Mouse (Mus musculus): ENCODE results near the gene Ldlrad1.

The Ldlrad1 gene

DNA sequence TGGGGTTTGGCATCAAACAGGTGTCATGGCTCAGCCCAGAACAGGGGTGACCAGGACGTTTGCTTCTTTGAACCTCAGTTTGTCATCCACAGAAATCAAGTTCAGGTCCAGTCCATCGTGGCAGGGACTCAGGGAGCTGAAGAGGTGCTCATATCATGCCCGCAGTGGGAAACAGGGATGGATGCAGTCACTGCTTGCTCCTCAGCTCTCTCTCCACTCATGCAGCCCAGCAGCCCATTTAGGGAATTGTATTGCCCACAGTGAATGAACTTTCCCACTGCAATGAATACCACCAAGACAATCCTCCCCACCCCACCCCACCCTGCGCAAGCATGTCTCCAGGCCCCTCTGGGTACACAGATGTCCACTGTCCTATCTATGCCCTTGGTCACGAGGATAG lies 3.0 kb downstream of the Ldlrad1 start:
- DNase-seq (ENCODE audit: low spot score) = no peak

- DNase-seq (ENCODE audit: low spot score) = no peak
Measured at GRCm38 (mm10) chr4:107213279-107214011, 4.5 kb downstream of the Ldlrad1 start.

GRCm38 (mm10) chr4:107217574-107217973 lies 8.6 kb downstream of the Ldlrad1 start:
- DNase-seq (ENCODE audit: low spot score) = no peak

GRCm38 (mm10) chr4:107221524-107221923 lies 12.5 kb downstream of the Ldlrad1 start:
- no peak for DNase-seq (ENCODE audit: low spot score)

GRCm38 (mm10) chr4:107223225-107224204 lies 14.5 kb downstream of the Ldlrad1 start:
- no peak for DNase-seq (ENCODE audit: low spot score)

GRCm38 (mm10) chr4:107226313-107226712 lies 17.3 kb downstream of the Ldlrad1 start:
- no peak for DNase-seq (ENCODE audit: low spot score)

GRCm38 (mm10) chr4:107232219-107232618 lies 23.2 kb downstream of the Ldlrad1 start:
- DNase-seq (ENCODE audit: low spot score) = no peak

DNA sequence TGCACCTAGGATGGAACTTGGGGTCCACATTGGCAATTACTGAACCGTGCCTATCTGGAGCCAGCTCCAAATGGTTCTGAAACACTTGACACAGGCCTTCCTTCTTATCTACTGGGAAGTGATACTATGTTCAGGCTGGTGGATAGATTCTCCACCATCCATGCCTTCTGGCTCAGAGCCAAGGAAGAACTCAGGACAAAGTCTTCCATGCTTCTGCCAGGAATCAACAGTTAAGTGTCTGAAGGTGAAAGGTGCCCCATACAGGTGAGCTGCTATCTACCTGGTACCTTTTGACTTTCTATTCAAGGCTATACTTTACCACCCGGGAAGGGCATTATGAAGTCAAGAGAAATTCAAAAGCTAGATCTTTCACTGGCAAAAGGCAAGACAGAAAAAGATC lies 29.3 kb downstream of the Ldlrad1 start:
- no peak for DNase-seq (ENCODE audit: low spot score)

GRCm38 (mm10) chr4:107240196-107240595 lies 31.2 kb downstream of the Ldlrad1 start:
- no peak for DNase-seq (ENCODE audit: low spot score)

- DNase-seq (ENCODE audit: low spot score) = no peak
Measured at GRCm38 (mm10) chr4:107243365-107244333, 34.7 kb downstream of the Ldlrad1 start.

- DNase-seq (ENCODE audit: low spot score) = no peak
Measured at GRCm38 (mm10) chr4:107245368-107245767, 36.4 kb downstream of the Ldlrad1 start.

DNA sequence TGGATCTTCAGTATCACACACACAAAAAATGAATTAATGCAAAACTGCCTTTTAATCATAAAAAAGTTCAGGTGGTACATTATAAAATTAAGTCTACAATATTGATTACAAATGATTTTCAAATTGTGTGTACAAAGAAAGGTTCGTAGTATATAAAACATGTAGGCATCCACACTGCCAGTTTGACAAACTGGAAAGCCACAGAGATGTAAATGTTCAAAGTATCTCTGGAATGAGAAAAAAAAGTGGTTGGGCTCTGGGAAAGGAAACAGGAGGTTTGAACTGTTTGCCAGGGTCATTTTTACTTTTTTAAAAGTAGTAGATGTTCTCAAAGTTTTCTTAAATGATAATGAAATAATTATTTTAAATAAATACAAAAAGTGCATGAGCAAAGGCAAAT lies 37.1 kb downstream of the Ldlrad1 start:
- no peak for DNase-seq (ENCODE audit: low spot score)

GRCm38 (mm10) chr4:107247110-107247509 lies 38.1 kb downstream of the Ldlrad1 start:
- no peak for DNase-seq (ENCODE audit: low spot score)

DNA sequence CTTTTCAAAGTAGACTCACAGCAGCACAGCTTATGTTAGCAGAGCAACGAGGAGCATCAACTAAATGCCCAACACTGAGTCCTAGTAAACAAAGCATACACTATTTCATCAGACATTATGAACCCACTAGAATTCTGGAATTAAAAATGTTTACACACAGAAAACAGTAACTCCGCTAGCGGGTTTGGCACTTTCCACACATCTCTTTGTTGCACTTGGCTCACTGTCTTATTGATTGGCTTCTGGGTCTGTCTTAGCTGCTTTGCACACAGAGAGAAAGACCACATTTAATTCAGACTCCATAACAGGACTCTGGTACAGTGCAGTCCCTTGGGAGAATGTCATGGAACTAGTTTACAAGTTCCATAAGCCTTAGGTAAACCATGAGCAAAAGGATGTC lies 39.1 kb downstream of the Ldlrad1 start:
- no peak for DNase-seq (ENCODE audit: low spot score)

DNA sequence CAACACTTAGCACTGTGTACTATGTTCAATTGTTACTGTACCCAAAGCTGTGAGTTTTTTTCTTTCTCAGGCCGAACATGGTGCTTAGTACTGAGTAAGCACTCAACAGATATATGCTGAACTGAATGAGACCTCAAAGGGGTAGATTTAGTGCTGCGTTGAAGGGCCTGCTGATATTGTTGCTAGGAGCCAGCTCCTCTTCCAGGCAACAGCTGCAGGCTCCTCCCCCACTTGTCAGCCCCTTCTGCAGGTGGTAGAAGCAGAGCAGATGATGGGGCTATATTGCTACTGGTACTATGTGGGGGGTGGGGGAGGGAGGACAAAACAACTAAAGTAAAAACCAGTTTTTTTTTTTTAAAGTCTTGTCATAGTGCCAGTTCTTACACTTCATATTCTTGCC lies 40.5 kb downstream of the Ldlrad1 start:
- DNase-seq (ENCODE audit: low spot score) = no peak

DNA sequence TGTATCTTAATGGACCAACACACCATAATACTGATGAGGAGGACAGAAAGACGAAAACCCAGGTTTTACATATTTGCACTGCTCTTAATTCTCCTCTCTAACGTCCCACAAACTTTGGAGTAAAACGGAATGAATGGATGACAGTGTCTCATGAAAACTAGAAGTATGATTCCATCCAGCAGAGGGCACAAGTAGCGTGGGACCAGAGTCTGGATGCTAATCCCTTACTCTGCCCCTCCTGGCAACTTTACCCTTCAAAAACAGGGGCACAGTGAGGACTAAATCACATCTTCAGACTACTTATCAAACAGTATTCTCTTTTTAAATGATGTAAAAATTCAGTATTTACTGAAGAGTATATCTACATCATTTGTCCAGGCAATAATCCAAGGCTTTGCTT lies 41.5 kb downstream of the Ldlrad1 start:
- peak; percentile 63 for DNase-seq (ENCODE audit: low spot score)

- DNase-seq (ENCODE audit: low spot score) = no peak
Measured at GRCm38 (mm10) chr4:107252522-107252921, 43.5 kb downstream of the Ldlrad1 start.

DNA sequence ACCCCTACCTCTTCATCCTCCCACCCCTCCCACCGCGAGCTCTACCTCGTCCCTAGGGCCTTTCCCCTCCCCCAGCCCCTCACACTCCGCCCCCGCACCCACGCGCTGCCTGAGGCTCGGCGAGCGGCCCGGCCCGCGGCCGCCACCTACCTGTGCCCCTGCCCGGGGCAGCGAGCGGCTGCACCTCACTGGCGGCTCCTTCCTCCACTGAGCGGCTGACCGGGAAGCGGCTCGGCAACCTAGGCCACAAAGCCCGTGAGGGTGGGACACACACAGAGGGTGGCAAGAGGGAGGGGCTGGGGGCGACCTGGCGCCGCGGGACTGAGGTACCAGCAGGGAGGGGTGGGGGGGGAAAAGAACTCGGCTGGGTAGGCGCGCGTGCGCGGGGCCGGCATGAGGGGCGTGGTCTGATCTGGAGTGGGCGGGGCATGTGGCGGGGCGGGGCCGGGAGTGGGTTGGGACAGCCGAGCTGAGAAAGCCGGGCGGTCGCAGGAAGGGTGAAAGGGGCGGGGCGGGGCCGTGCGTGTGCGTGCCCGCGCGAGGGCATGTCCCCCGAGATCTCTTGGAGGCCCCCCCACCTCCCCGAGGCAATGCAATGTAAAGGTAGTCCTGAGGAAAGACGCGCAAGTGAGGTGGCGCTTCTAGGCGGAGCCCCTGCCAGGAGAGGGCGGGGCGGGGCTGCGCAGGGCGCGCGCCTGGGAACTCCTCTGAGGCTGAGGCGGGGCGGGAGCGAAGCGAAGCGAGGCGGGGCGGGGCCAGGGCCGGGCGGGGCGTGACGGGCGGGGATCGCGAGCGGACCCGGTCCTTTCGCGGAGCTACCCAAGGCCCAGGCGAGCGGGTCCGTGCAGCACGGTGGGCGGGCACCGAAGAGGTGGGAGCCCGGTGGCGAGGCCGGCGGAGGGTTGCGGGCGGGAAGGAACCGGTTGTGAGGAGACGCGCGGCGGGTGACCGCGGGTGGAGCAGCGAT lies 44.4 kb downstream of the Ldlrad1 start, which contains the start of the genes Lrrc42 and Hspb11:
Gene Lrrc42 (minus strand): TSS at position 408 of the 967 bp plus-strand sequence.
Gene Hspb11 (plus strand): TSS at position 469 of the 967 bp plus-strand sequence.
- DNase-seq (ENCODE audit: low spot score) = peak; percentile 64

- DNase-seq (ENCODE audit: low spot score) = no peak
Measured at GRCm38 (mm10) chr4:107254414-107254813, 45.4 kb downstream of the Ldlrad1 start.

- no peak for DNase-seq (ENCODE audit: low spot score)
Measured at GRCm38 (mm10) chr4:107260001-107260400, 51.0 kb downstream of the Ldlrad1 start.

Data from layer of hippocampus, adult 9-10 months (tissue).